In genomic region chr4:138259482-138259881, GRCm38 (mm10) we compare ENCODE assay signal across 20 mouse cellular contexts. TPM values are rescaled to one million over a fixed set of nuclear protein-coding genes. Genes with fewer than 3 reads are reported as not detected.
DNase-seq lines count a peak whose midpoint lies in the region; ATAC-seq lines count a peak whose summit lies in the region.
"Had no signal": no experiment of that assay in that cellular context is flagged by ENCODE, and none has a peak within 500 bp of the region (broad histone marks: within the 10 kb centered on the region; RNA-seq: fewer than 3 reads in every experiment).

No protein-coding gene starts in this region.

- no peak overlapping the region for H3K27ac ChIP-seq in liver, embryonic 12.5 days
- H3K27ac ChIP-seq in midbrain, embryonic 10.5 days (replicated peaks): no peak overlapping the region
- no peak overlapping the region for H3K27ac ChIP-seq in heart, embryonic 11.5 days (ENCODE audit: low read depth, low read length)
- H3K27ac ChIP-seq: embryonic facial prominence, embryonic 13.5 days; forebrain, embryonic 13.5 days; heart, embryonic 13.5 days; hindbrain, embryonic 12.5 days had no signal

- peaks cover 76% of the 10 kb centered on the region for H3K27me3 ChIP-seq in liver, embryonic 12.5 days (replicated peaks)
- peaks cover 83% of the 10 kb centered on the region for H3K27me3 ChIP-seq in midbrain, embryonic 10.5 days (ENCODE audit: low read depth, poor library complexity, severe bottlenecking)
- H3K27me3 ChIP-seq in heart, embryonic 11.5 days (ENCODE audit: control insufficient read depth, insufficient read depth, low read length): peaks cover 46% of the 10 kb centered on the region

- DNase-seq in liver (peak; percentile 23), 416B (ENCODE audit: low read depth) (peak; percentile 98)
- DNase-seq in midbrain, embryonic 10.5 days (ENCODE audit: low spot score): no peak
- DNase-seq: adrenal gland, adult 2 months; adrenal gland, postnatal 25 days; cerebellum, adult 2 months; cerebellum, postnatal 10 days; embryo, embryonic 11 days; forebrain, postnatal 0 days; heart, postnatal 36 days had no signal

- peaks cover 18% of the 10 kb centered on the region for H3K4me1 ChIP-seq in liver, embryonic 12.5 days
- peaks cover 33% of the 10 kb centered on the region for H3K4me1 ChIP-seq in midbrain, embryonic 10.5 days
- peaks cover 8% of the 10 kb centered on the region; the same call in 1 of the 2 replicates for H3K4me1 ChIP-seq in heart, embryonic 11.5 days (ENCODE audit: control insufficient read depth, insufficient read depth, low read length)

- 42% methylated on average over 5 of the region's 5 CpGs for WGBS in liver, embryonic 12.5 days (ENCODE audit: insufficient replicate concordance)
- WGBS in midbrain, embryonic 10.5 days: 87% methylated on average over 5 of the region's 5 CpGs
- WGBS in heart, embryonic 11.5 days (ENCODE audit: insufficient replicate concordance): 77% methylated on average over 5 of the region's 5 CpGs

- no peak overlapping the region for H3K9ac ChIP-seq in liver, embryonic 12.5 days
- H3K9ac ChIP-seq in heart, embryonic 11.5 days (ENCODE audit: low read depth, low read length): no peak overlapping the region
- H3K9ac ChIP-seq: embryonic facial prominence, embryonic 13.5 days; forebrain, embryonic 13.5 days; forebrain, postnatal 0 days; heart, embryonic 13.5 days; hindbrain, embryonic 12.5 days had no signal

- no peak overlapping the region for H3K4me2 ChIP-seq in liver, embryonic 12.5 days
- H3K4me2 ChIP-seq in heart, embryonic 11.5 days: no peak overlapping the region
- H3K4me2 ChIP-seq: embryonic facial prominence, embryonic 13.5 days; forebrain, embryonic 13.5 days; heart, embryonic 13.5 days; hindbrain, embryonic 12.5 days had no signal

- no peak overlapping the region for H3K4me3 ChIP-seq in liver, embryonic 12.5 days
- H3K4me3 ChIP-seq in midbrain, embryonic 10.5 days: no peak overlapping the region
- H3K4me3 ChIP-seq in heart, embryonic 11.5 days (ENCODE audit: low read depth, low read length): no peak overlapping the region
- H3K4me3 ChIP-seq: embryonic facial prominence, embryonic 13.5 days; forebrain, embryonic 13.5 days; heart, embryonic 13.5 days; hindbrain, embryonic 12.5 days had no signal

- no peaks in the 10 kb centered on the region for H3K36me3 ChIP-seq in liver, embryonic 12.5 days
- H3K36me3 ChIP-seq in midbrain, embryonic 10.5 days: no peaks in the 10 kb centered on the region
- no peaks in the 10 kb centered on the region for H3K36me3 ChIP-seq in heart, embryonic 11.5 days (ENCODE audit: control insufficient read depth, insufficient read depth, low read length)
- H3K36me3 ChIP-seq: embryonic facial prominence, embryonic 13.5 days; heart, embryonic 13.5 days had no signal

- no peaks in the 10 kb centered on the region for H3K9me3 ChIP-seq in liver, embryonic 12.5 days (replicated peaks)
- no peaks in the 10 kb centered on the region for H3K9me3 ChIP-seq in midbrain, embryonic 10.5 days (replicated peaks)
- no peaks in the 10 kb centered on the region for H3K9me3 ChIP-seq in heart, embryonic 11.5 days (replicated peaks; ENCODE audit: control insufficient read depth, low read length)
- H3K9me3 ChIP-seq: embryonic facial prominence, embryonic 13.5 days; forebrain, embryonic 13.5 days; heart, embryonic 13.5 days; hindbrain, embryonic 12.5 days had no signal

- no peak for ATAC-seq in liver, embryonic 12.5 days
- peak; percentile 50 for ATAC-seq in common myeloid progenitor, adult 5-6 weeks (replicated peaks; ENCODE audit: low read depth, poor library complexity, severe bottlenecking)
- peak; percentile 54 for ATAC-seq in megakaryocyte, adult 5-6 weeks (ENCODE audit: poor library complexity, severe bottlenecking)
- ATAC-seq in erythroid progenitor cell, adult 5-6 weeks (replicated peaks; ENCODE audit: low FRiP score, poor library complexity, severe bottlenecking): no peak
- no peak for ATAC-seq in heart, embryonic 11.5 days (replicated peaks; ENCODE audit: insufficient number of reproducible peaks, low FRiP score, low TSS enrichment)
- ATAC-seq: forebrain, embryonic 13.5 days; forebrain, postnatal 0 days; hindbrain, embryonic 16.5 days had no signal

RNA-seq across cellular contexts. Expression of gene Kif17, which starts 9.2 kb away (rescaled TPM):
- 0.26 and 0.37 TPM in 2 replicates for polyA plus RNA-seq in liver, embryonic 12.5 days (2016; fragmentation: Nextera tagmentation; extraction: Ambion mirVana)
- 5.5 and 6.5 TPM in 2 replicates for total RNA-seq in common myeloid progenitor, adult 5-6 weeks (2017)
- total RNA-seq in megakaryocyte, adult 5-6 weeks (2015): 0.13 and 0.25 TPM in 2 replicates
- 0.12 and 0.59 TPM in 2 replicates for total RNA-seq in megakaryocyte, adult 5-6 weeks (2017)
- 0.53 and 0.55 TPM in 2 replicates for polyA plus RNA-seq in midbrain, embryonic 10.5 days (2016; fragmentation: Nextera tagmentation; extraction: Ambion mirVana)
- total RNA-seq in erythroid progenitor cell, adult 5-6 weeks (2015; ENCODE audit: low replicate concordance): 0.72 and 2.5 TPM in 2 replicates
- total RNA-seq in erythroid progenitor cell, adult 5-6 weeks (2017; ENCODE audit: low replicate concordance): 1.3 TPM in 1 of 2 replicates, not detected in the other
- polyA plus RNA-seq in heart, embryonic 11.5 days (2014; fragmentation: Nextera tagmentation; extraction: Ambion mirVana): 0.44 and 0.61 TPM in 2 replicates

RNA-seq across cellular contexts. Expression of gene Sh2d5, which starts 9.3 kb away (rescaled TPM):
- 0.61 and 0.87 TPM in 2 replicates for polyA plus RNA-seq in liver, embryonic 12.5 days (2016; fragmentation: Nextera tagmentation; extraction: Ambion mirVana)
- total RNA-seq in common myeloid progenitor, adult 5-6 weeks (2017): 22.0 and 24.7 TPM in 2 replicates
- total RNA-seq in megakaryocyte, adult 5-6 weeks (2015): 1.5 and 2.4 TPM in 2 replicates
- total RNA-seq in megakaryocyte, adult 5-6 weeks (2017): 1.2 and 1.3 TPM in 2 replicates
- polyA plus RNA-seq in midbrain, embryonic 10.5 days (2016; fragmentation: Nextera tagmentation; extraction: Ambion mirVana): 0.83 and 1.3 TPM in 2 replicates
- total RNA-seq in erythroid progenitor cell, adult 5-6 weeks (2015; ENCODE audit: low replicate concordance): 1.8 and 3.8 TPM in 2 replicates
- 3.5 and 3.8 TPM in 2 replicates for total RNA-seq in erythroid progenitor cell, adult 5-6 weeks (2017; ENCODE audit: low replicate concordance)
- polyA plus RNA-seq in heart, embryonic 11.5 days (2014; fragmentation: Nextera tagmentation; extraction: Ambion mirVana): 0.24 and 0.31 TPM in 2 replicates
- total RNA-seq: heart, postnatal 36 days had no signal

RNA-seq across cellular contexts. Expression of gene Hp1bp3, which starts 43.4 kb away (rescaled TPM):
- 48.2 and 50.1 TPM in 2 replicates for polyA plus RNA-seq in liver, embryonic 12.5 days (2016; fragmentation: Nextera tagmentation; extraction: Ambion mirVana)
- total RNA-seq in common myeloid progenitor, adult 5-6 weeks (2017): 272 and 317 TPM in 2 replicates
- 89.1 and 105 TPM in 2 replicates for total RNA-seq in megakaryocyte, adult 5-6 weeks (2015)
- total RNA-seq in megakaryocyte, adult 5-6 weeks (2017): 165 and 173 TPM in 2 replicates
- polyA plus RNA-seq in midbrain, embryonic 10.5 days (2016; fragmentation: Nextera tagmentation; extraction: Ambion mirVana): 153 and 178 TPM in 2 replicates
- total RNA-seq in erythroid progenitor cell, adult 5-6 weeks (2015; ENCODE audit: low replicate concordance): 196 and 200 TPM in 2 replicates
- 276 and 356 TPM in 2 replicates for total RNA-seq in erythroid progenitor cell, adult 5-6 weeks (2017; ENCODE audit: low replicate concordance)
- 105 and 107 TPM in 2 replicates for polyA plus RNA-seq in heart, embryonic 11.5 days (2014; fragmentation: Nextera tagmentation; extraction: Ambion mirVana)

RNA-seq across cellular contexts. Expression of gene Ddost, which starts 45.0 kb away (rescaled TPM):
- 206 and 212 TPM in 2 replicates for polyA plus RNA-seq in liver, embryonic 12.5 days (2016; fragmentation: Nextera tagmentation; extraction: Ambion mirVana)
- 101 and 107 TPM in 2 replicates for total RNA-seq in common myeloid progenitor, adult 5-6 weeks (2017)
- total RNA-seq in megakaryocyte, adult 5-6 weeks (2015): 137 and 143 TPM in 2 replicates
- total RNA-seq in megakaryocyte, adult 5-6 weeks (2017): 100 and 102 TPM in 2 replicates
- polyA plus RNA-seq in midbrain, embryonic 10.5 days (2016; fragmentation: Nextera tagmentation; extraction: Ambion mirVana): 281 and 282 TPM in 2 replicates
- 65.6 and 81.3 TPM in 2 replicates for total RNA-seq in erythroid progenitor cell, adult 5-6 weeks (2015; ENCODE audit: low replicate concordance)
- total RNA-seq in erythroid progenitor cell, adult 5-6 weeks (2017; ENCODE audit: low replicate concordance): 34.7 and 39.8 TPM in 2 replicates
- polyA plus RNA-seq in heart, embryonic 11.5 days (2014; fragmentation: Nextera tagmentation; extraction: Ambion mirVana): 269 and 310 TPM in 2 replicates

Comparison
In these comparisons a context has a peak if more than half of its experiments do, and no peak if none do; other contexts are left out.
1. ATAC-seq: peak in common myeloid progenitor, adult 5-6 weeks (single experiment) and megakaryocyte, adult 5-6 weeks (single experiment); none in liver, embryonic 12.5 days (single experiment), erythroid progenitor cell, adult 5-6 weeks (single experiment) and heart, embryonic 11.5 days (single experiment).